Mouse (Mus musculus) left cerebral cortex, postnatal 4 days (tissue): Measurements from ENCODE around the gene Trim34a. TPM values are rescaled to one million over a fixed set of nuclear protein-coding genes. Genes with fewer than 3 reads are reported as not detected.
"Not testable (repeated sequence)": the region's sequence is repeated elsewhere in the genome, so short reads cannot be mapped to it uniquely, and the experiment has no call there.

Experiments used
- DNase-seq: peaks from one replicate; pipeline ENCODE4 v3.0.0-alpha.2; 2022
- intact Hi-C: fragments of 180-260 bp; cut with DNase I; formaldehyde crosslinking; loops from one replicate; pipeline ENCODE4 v1.15.1; 2025
- total RNA-seq, 2 experiments: library from RNA; stranded (reverse); gene quantifications; 2 replicates each; pipeline ENCODE4 v1.2.3; 2021

The Trim34a gene
- total RNA-seq = 1 to 10 TPM in 1 of 2 experiments, under 1 TPM in 1; 0.78 to 1.0 TPM

GRCm38 (mm10) chr7:104244287-104245181, at the start of gene Trim34a:
Gene Trim34a (plus strand): TSS chr7:104244457.
- intact Hi-C loops = no loop called here

GRCm38 (mm10) chr7:104195885-104196284, 48.4 kb upstream of the Trim34a start, which contains the start of gene Olfr649:
Gene Olfr649 (minus strand): TSS chr7:104195985.
- intact Hi-C loops = no loop called here
- no peak for DNase-seq

More at GRCm38 (mm10) chr7:104244287-104245181, at the start of gene Trim34a:
- DNase-seq = no peak

DNA sequence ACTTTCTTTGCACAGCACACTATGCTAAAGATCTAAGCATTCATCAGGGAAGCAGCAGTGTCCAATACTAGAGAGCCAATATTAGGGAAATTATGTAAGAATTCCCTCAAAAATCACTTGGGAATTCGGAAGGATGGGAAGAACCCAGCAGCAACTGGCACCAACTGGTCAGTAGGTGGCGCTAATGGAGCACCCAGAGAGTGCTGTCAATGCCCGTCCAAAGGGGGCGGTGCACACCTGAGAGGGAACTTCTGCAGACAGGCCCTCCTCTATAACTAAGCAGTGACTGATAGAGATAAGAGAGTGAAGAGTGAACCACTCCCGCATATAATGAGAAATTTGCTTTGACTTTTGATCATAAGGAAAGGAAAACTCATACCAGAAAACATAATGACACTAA, 44.4 kb upstream of the Trim34a start:
- DNase-seq = peak; percentile 43
- intact Hi-C loops = no loop called here

DNA sequence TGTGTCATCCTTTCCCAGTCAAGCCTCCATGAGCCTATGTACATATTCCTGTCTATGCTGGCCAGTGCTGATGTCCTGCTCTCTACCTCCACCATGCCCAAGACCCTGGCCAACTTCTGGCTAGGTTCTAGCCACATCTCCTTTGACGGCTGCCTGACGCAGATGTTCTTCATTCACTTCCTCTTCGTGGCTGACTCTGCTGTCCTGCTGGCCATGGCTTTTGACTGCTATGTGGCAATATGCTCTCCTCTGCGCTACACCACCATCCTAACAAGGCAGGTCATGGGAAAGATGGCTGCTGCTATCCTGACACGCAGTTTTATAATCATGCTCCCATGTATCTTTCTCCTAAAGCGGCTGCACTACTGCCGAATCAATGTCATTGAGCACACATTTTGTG, 38.1 kb upstream of the Trim34a start:
- DNase-seq = no peak
- intact Hi-C loops = no loop called here

DNA sequence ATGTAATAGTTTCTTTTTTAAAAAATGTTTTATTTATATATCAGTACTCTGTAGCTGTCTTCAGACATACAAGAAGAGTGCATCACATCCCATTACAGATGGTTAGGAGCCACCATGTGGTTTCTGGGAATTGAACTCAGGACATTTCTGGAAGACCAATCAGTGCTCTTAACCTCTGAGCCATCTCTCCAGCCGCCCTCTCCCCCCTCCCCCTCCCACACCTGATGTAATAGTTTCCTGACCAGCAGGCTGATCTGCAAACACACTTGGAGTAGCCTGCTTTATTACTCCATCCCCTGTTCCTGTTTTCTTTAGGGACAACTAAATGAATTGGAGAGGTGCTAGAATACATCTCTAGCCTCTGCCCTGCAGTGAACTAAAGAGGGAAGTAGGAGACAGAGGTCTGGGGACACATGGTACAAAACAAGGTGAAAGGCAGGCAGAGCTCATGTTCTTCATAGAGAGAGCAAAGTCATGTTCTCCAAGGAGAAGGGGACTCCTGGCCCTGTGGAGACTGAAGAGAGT, 28.2 kb upstream of the Trim34a start:
- intact Hi-C loops = no loop called here
- DNase-seq = no peak

- DNase-seq = no peak
- intact Hi-C loops = no loop called here
Observed at GRCm38 (mm10) chr7:104217881-104218280, 26.4 kb upstream of the Trim34a start.

DNA sequence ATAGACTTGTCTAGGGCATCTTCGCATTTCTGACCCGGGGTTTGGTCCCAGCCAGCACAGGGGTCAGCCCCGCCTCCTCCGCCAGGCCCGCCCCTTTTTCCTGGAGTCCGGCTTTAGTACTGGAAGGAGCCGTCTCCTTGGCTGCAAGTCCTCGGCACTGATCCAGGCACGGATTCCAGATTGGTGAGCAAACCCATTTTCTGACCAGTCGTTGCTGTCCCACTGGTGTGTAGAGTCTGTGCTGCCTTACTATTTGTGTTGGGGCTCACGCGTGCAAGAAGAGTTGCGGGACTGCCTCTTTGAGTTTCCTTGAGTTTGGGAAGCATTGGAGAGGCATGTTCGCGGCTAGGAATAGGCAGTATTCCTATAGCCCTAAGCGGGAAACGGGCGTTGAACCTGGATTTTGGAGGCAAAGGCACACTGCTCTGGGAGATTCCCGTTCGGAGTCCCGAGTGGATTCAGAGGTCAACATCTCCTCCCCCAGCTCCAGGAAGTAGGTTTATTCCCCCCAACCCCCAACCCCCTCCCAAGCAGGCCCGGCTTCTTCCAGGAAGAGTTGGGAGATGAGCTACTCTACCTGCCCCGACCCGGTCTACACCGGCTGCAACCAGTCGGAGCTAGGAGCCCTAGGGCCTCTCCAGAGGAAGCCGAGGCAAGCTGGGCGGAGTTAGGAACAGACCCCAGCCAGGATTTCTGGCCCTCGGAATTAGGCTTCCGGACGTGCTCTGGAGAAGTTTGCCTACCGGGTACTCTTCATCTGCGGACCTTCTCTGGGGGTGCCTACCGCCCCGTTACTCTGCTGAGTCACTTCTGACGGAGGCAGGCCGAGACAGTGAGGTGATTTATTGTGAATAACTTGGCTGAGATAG, 25.3 kb upstream of the Trim34a start, which contains the start of gene Trim6:
Gene Trim6, plus strand, starts transcription at position 93 of the 869 bp plus-strand sequence.
- intact Hi-C loops = no loop called here
- peak; percentile 57 for DNase-seq

DNA sequence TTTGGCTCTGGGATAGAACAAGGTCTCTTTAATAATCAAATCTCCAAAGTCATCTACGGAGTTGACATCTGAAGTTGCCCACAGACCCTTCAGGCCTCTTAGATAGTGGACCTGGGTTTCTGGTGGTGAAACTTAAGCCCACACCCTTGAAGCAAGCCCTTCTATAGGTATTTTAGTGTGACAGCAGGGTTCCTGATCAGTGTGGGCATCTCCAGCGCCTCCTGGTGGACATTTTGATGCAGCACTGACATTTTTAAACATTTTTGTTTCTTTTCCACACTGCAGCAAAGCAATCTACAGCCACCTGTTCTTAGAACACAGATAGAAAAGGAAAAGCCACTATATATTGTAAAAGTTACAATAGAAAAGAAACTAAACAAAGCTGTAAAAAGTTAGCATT, 13.1 kb upstream of the Trim34a start:
- DNase-seq = no peak
- intact Hi-C loops = no loop called here

GRCm38 (mm10) chr7:104240857-104241256, 3.4 kb upstream of the Trim34a start:
- intact Hi-C loops = no loop called here
- DNase-seq = no peak

GRCm38 (mm10) chr7:104243616-104244015, 641 bp upstream of the Trim34a start:
- intact Hi-C loops = no loop called here

GRCm38 (mm10) chr7:104260380-104260779, 16.1 kb downstream of the Trim34a start:
- intact Hi-C loops, DNase-seq: not testable (repeated sequence)

More at GRCm38 (mm10) chr7:104243616-104244015, 641 bp upstream of the Trim34a start:
- DNase-seq = no peak

DNA sequence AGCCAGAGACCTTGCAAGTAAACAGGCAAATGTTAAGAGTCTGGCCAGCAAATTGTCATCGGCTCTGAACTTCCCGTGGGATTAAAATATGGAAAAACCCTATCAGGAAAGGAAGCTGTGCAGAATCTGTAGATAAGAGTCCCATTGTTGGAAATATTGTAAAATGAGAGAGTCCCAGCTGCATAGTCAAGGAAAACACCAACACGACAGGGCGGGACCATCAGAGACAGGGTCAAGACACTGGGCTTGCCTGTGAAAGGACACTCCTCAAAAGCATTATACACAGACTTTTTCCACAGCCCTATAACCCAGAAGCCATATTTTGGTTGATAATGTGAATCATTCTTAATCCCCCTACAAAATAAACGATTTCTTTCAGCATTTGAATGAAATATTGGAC, 21.1 kb downstream of the Trim34a start:
- DNase-seq, intact Hi-C loops: not testable (repeated sequence)

DNA sequence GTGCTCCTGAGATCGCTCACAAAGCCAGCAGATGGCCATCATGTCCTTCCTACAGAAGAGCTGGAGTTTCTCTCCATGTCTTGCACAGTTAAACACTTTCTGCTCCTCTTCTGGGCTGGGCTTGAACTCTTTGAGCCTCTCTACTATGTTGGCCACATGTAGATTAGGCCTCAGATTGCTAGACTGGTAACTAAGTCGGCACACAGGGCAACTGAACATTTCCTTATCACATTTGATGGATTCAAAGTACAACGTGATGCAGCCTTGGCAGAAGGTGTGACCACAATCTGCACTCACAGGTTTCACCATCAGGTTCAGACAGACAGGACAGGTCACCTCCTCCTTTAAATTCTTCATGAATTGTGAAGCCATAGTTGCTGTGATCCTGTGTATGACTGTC, 35.1 kb downstream of the Trim34a start:
- intact Hi-C loops, DNase-seq: not testable (repeated sequence)

DNA sequence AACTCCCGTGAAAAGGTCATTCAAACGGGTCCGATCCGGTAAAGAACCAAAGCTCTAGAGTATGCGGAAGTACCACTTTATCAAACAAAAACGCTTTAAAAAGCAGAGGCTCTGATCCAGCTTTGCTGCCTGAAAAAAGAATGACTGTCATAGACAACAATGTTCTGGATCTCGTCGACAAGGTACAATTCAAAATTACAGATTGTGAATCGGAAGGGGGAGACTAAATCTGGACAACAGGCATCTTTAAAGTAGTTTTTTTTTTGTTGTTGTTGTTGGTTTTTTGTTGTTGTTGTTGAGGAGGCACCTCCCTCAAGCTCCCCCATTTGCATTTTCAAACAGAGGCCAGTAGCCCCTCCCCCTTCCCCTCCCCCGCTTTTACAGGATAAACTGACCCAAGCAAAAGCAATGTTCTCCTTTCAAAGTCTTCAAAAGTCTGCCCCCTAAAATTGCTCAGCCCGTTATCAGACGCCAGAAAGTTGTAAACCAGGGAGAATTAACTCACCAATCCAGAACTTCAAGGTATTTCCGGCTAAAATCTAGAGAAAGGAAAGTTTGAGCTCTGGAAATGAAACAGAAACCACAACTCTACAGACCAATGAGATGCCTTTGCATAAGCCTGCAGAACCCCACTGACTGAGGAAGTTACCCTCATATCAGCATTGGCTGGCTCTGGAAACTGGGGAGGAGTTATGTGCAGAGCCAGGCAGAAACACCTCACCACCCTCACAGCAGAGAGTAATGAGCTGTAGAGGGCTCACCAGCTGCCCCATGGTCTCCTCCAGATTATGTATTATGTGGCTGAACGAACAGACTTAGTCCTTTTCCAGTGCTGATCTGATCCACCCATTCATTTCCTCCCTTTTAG, 43.6 kb downstream of the Trim34a start, which contains the start of gene Trim5:
Gene Trim5, minus strand, starts transcription at position 519 of the 868 bp plus-strand sequence.
- DNase-seq, intact Hi-C loops: not testable (repeated sequence)

- no peak for DNase-seq
Observed at GRCm38 (mm10) chr7:104290641-104291040, 46.4 kb downstream of the Trim34a start.

GRCm38 (mm10) chr7:104291638-104292400, 47.6 kb downstream of the Trim34a start:
- intact Hi-C loops = no loop called here
- DNase-seq = no peak

More at GRCm38 (mm10) chr7:104290641-104291040, 46.4 kb downstream of the Trim34a start:
- intact Hi-C loops = no loop called here
